Mouse (Mus musculus) G1E (cell line): ENCODE data around the gene Tom1l1. TPM values are rescaled to one million over a fixed set of nuclear protein-coding genes. Genes with fewer than 3 reads are reported as not detected.

Source experiments
- ATAC-seq: 2 replicates; pipeline ENCODE4 v1.8.0; 2016; ENCODE audit warnings: mild to moderate bottlenecking; ENCODE audit not compliant: insufficient number of reproducible peaks, poor library complexity, low FRiP score, severe bottlenecking; ENCODE audit errors: extremely low read depth
- DNase-seq: peaks from one replicate; pipeline ENCODE4 v3.0.0; 2012; ENCODE audit warnings: low spot score
- H3K27me3 ChIP-seq: 2 replicates; pipeline ENCODE4 v1.6.1; 2012; ENCODE audit warnings: mild to moderate bottlenecking, low read length, inconsistent platforms; ENCODE audit not compliant: insufficient read depth
- H3K36me3 ChIP-seq: replicated peaks from 2 replicates; pipeline ENCODE3; 2012; ENCODE audit warnings: mild to moderate bottlenecking, inconsistent platforms
- H3K4me1 ChIP-seq: 2 replicates; pipeline ENCODE4 v1.6.1; 2012; ENCODE audit warnings: low read depth, low read length, inconsistent platforms, mixed read lengths; ENCODE audit not compliant: insufficient read depth
- H3K4me3 ChIP-seq: 2 replicates; pipeline ENCODE4 v1.5.1; 2012; ENCODE audit warnings: low read depth, mild to moderate bottlenecking, inconsistent platforms, low read length, moderate library complexity, mixed read lengths
- H3K9me3 ChIP-seq: replicated peaks from 2 replicates; pipeline ENCODE4 v1.6.1; 2012; ENCODE audit warnings: inconsistent platforms
- CTCF ChIP-seq: IDR thresholded peaks from 2 replicates; pipeline ENCODE4 v1.5.1; 2012; ENCODE audit warnings: low read depth, low read length, inconsistent platforms, mixed read lengths
- GATA1 ChIP-seq: IDR thresholded peaks from 2 replicates; pipeline ENCODE4 v1.6.1; 2012; ENCODE audit warnings: borderline replicate concordance, low read length, inconsistent platforms, mixed read lengths
- GATA2 ChIP-seq: IDR thresholded peaks from 2 replicates; pipeline ENCODE4 v1.6.1; 2012; ENCODE audit warnings: low read depth, low read length, inconsistent platforms, borderline replicate concordance
- POLR2AphosphoS5 ChIP-seq: IDR thresholded peaks from 2 replicates; pipeline ENCODE4 v1.6.1; 2012; ENCODE audit warnings: low read depth, low read length, inconsistent platforms; ENCODE audit not compliant: insufficient replicate concordance
- TAL1 ChIP-seq: conservative IDR thresholded peaks from 2 replicates; pipeline ENCODE4 v1.6.1; 2012; ENCODE audit warnings: low read depth, low read length, inconsistent platforms, mixed read lengths
- polyA plus RNA-seq: library from polyadenylated mRNA; stranded (reverse); fragments of >175 nt; gene quantifications from 2 replicates; pipeline ENCODE4 v1.2.3, GENCODE M21; 2012
- total RNA-seq, 2 experiments: library from RNA; stranded (forward) in 1 of 2; stranded (reverse) in 1 of 2; fragments of 200-1000 nt in 1 of 2; fragments of >200 nt in 1 of 2; fragmentation: Nextera tagmentation in 1 of 2; gene quantifications; 2 replicates each; pipeline ENCODE4 v1.2.3; 2014 to 2017

Gene Tom1l1
- total and polyA plus RNA-seq, 3 experiments, result 2.0 to 75.4 (median 43.2) TPM

DNA sequence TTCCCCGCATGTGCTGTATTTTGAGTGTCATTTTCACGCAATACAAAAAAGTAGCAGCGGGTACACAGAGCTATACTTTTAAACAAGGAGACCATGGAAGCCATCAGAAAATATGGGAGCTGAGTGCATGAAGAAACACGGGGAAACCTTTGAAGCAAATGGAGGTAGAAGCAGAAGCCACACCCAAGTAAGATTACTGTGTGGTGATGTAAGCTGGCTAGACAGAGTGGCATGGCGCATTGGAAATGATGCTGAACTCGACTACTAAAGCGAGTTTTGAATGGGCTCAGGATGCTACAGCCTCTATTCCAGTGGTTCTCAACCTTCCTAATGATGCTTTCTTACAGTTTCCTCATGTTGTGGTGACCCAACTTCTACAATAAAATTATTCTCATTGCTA, 11.1 kb downstream of the Tom1l1 start:
- ATAC-seq (no peak), DNase-seq (no peak)
- Histone ChIP-seq H3K27me3 (no peaks in the 10 kb centered on the region), H3K4me1 (peaks cover 34% of the 10 kb centered on the region), H3K9me3 (no peaks in the 10 kb centered on the region), H3K36me3 (peaks cover 54% of the 10 kb centered on the region), H3K4me3 (no peak overlapping the region)
- TF ChIP-seq POLR2AphosphoS5 (no peak), GATA1 (no peak), GATA2 (no peak), TAL1 (no peak), CTCF (no peak)

DNA sequence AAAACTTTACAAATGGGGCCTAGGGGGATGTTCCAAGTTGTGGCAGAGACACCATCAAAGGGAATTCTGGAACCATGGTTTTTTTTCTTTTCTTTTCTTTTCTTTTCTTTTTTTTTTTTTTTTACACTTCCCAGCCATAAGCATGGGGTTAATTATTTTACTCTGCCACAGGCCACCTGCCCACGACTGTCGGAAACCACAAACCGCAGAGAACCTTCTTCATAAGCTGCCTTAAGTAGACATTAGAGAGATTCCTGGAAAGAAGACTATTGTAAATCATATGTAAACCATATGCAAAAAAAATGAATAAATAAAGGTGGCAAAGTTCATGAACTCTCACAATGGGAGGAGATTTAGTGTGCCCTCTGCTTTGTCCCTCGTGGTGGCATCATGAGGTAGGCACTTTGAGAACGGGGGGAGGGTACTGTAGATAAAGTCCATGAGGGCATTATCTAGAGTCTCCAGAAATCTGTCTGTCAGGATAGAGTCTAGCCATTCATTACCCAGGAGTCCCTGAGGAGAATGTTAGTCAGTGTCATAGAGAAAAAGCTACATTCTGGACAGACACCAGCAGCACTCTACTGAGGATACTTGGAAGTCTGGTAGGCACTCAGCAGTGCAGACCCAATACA, 12.6 kb downstream of the Tom1l1 start:
- ATAC-seq (peak; percentile 89), DNase-seq (peak; percentile 40)
- Histone ChIP-seq H3K36me3 (peaks cover 46% of the 10 kb centered on the region), H3K9me3 (no peaks in the 10 kb centered on the region), H3K4me1 (peaks cover 34% of the 10 kb centered on the region), H3K27me3 (no peaks in the 10 kb centered on the region), H3K4me3 (no peak overlapping the region; the same call in 1 of the 2 replicates)
- TF ChIP-seq TAL1 (peak; percentile 55; the same call in 1 of the 2 replicates), GATA2 (no peak)

DNA sequence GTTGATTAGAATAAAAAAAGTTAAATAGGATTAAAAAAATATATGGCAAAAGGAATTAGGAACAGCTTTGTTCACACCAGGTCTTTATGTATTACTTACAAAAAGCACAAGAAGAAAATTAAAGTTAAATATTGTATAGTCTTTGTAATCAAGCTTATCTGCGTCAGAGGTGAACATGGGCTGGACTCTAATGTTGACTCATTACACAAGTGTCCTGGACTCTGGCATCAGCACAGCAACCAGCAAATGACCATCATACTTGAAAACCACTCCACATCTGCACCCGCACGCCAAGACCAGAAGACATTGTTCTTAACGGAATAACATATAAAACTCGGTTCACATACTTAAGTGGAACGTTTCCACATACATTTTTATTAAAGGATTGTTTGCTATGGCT, 20.8 kb downstream of the Tom1l1 start:
- H3K27me3 ChIP-seq, result no peaks in the 10 kb centered on the region
- DNase-seq, result no peak
- H3K9me3 ChIP-seq, result no peaks in the 10 kb centered on the region
- no peak overlapping the region for H3K4me3 ChIP-seq
- peaks cover 48% of the 10 kb centered on the region for H3K4me1 ChIP-seq
- ATAC-seq, result no peak
- TF ChIP-seq GATA1 (no peak), GATA2 (no peak), POLR2AphosphoS5 (no peak), TAL1 (no peak), CTCF (no peak)
- H3K36me3 ChIP-seq, result peaks cover 23% of the 10 kb centered on the region

DNA sequence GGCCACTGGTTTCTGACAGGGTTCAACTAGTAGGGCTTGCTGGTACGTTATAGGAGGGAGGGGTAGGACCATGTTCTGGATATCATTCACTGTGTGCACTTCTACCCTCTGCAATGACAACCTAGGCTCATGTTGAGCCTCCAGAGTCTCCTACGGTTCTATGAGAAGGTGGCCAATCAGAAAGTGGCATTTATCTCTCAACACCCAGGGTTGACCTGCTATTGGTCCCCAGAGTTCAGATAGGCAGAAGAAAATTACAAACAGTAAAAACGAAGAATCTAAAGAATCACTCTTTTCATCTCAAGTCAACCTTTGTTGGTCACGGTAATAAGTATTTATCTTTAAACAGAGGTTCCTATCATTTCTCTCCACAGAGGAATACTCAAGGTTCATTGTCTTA, 21.2 kb downstream of the Tom1l1 start:
- DNase-seq (no peak), ATAC-seq (no peak)
- no peak overlapping the region; the same call in 1 of the 2 replicates for H3K4me3 ChIP-seq
- no peaks in the 10 kb centered on the region for H3K27me3 ChIP-seq
- no peaks in the 10 kb centered on the region for H3K9me3 ChIP-seq
- H3K36me3 ChIP-seq, result peaks cover 23% of the 10 kb centered on the region
- TF ChIP-seq GATA2, result no peak
- no peak for TF ChIP-seq TAL1
- TF ChIP-seq CTCF, result no peak
- TF ChIP-seq GATA1, result no peak
- TF ChIP-seq POLR2AphosphoS5, result no peak
- H3K4me1 ChIP-seq, result peaks cover 50% of the 10 kb centered on the region

DNA sequence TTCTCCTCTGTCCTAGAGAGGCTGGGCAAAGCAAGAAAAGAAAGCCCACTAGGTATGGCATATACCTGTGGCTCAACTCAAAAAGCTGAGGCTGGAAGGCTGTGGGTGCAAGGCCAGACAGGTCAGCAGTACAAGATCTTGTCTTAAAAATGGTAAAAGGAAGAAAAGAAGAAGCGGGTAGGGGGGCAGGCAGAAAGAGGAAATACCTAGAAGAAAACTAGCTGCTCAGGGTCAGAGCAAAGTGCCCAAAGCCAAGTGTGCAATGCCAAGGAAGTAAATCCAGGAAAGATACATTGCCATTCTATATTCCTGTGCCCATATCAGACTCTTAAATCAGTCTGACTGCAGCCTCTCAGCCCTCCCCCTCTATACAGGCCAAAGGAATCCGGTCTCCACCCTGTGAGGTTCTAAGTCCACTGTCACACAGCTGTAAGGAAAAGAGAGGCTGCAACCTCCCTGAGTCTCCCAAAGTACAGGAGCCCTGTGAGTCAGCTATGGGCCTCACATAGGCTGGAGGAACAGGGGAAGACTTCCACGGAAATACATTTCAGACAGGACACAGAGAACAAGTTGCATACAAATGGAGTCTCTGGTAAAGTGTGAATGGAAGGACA, 21.9 kb downstream of the Tom1l1 start:
- H3K4me1 ChIP-seq, result peaks cover 52% of the 10 kb centered on the region
- H3K9me3 ChIP-seq, result no peaks in the 10 kb centered on the region
- peaks cover 30% of the 10 kb centered on the region for H3K36me3 ChIP-seq
- no peak for TF ChIP-seq POLR2AphosphoS5
- TF ChIP-seq GATA1, result no peak
- no peak for TF ChIP-seq CTCF
- H3K4me3 ChIP-seq, result no peak overlapping the region; the same call in 1 of the 2 replicates
- no peak for DNase-seq
- H3K27me3 ChIP-seq, result no peaks in the 10 kb centered on the region
- ATAC-seq, result no peak

DNA sequence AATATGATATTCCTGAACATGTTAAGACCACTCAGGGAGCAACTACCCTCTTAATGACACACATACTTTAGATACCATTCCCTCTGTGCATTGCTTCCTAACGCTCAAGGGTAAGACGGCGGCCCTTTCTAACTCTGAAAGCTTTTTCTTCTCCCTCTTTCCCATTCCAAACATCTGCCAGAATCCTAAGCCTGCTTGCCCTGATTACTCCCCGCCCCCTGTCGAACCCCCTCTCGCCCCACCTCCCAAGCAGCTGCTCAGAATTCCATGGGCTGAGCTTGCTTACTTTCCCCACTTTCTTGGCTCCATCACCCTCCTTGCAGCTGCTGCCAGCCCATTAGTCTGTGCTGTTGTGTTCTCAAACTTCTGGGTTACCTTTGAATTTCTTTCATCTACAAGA, 23.0 kb downstream of the Tom1l1 start:
- Histone ChIP-seq H3K4me1 (peaks cover 52% of the 10 kb centered on the region), H3K9me3 (no peaks in the 10 kb centered on the region), H3K36me3 (peaks cover 35% of the 10 kb centered on the region), H3K4me3 (no peak overlapping the region), H3K27me3 (no peaks in the 10 kb centered on the region)
- DNase-seq (no peak), ATAC-seq (no peak)
- TF ChIP-seq GATA2 (no peak), TAL1 (no peak), GATA1 (no peak)

DNA sequence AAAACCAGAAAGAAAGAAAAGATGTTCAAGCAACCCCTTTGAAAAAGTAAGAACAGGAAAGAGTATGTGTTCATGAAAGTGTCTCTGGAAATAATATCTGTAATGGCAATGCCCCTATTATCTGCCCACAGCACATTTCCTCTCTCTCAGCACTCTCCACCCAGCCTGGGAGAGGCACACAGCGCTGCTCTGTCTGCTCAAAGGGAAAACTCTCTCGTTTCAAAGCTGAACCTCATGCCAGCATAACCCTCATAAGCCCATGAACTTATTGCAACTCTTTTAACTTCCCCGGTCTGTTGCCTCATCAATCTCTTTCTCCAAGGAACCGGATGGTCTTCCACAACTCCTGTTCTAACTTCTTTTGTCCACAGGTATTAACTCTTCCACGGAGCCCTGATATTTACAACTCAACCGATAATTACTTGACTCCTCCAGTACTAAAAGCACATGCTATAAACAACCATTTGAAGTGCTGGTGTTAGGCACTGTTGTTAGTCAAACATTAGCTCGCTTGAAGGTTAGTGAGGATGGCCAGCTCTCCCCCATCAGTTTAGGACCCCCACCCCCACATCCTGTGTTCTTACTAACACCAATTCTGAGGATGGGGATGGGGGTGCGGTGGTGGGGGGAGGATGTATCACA, 23.7 kb downstream of the Tom1l1 start:
- H3K4me1 ChIP-seq, result peaks cover 52% of the 10 kb centered on the region
- H3K36me3 ChIP-seq, result peaks cover 32% of the 10 kb centered on the region
- H3K4me3 ChIP-seq, result no peak overlapping the region
- DNase-seq (peak; percentile 25), ATAC-seq (peak; percentile 83)
- no peaks in the 10 kb centered on the region for H3K27me3 ChIP-seq
- no peaks in the 10 kb centered on the region for H3K9me3 ChIP-seq
- TF ChIP-seq TAL1, result peak; percentile 65
- TF ChIP-seq CTCF, result no peak
- TF ChIP-seq GATA2, result no peak
